Mouse (Mus musculus): Measurements from ENCODE around the gene Osbpl10.

DNA sequence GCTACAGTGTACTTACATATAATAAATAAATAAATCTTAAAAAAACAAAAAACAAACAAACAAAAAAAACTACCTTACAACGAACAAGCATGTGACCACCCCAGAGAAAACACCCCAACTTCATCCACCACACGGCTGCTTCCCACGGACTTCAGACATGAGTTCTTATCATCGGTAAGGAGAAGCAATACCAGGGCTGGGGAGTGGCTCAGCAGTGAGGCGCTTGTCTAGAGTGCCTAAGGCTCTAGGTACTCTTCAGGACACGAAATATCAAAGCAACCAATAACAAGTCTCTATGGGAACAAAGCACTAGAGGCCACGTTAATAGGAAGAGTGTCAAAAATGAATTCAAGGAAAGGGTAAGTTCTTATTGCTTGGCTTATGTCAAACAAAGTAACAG, 282.1 kb downstream of the Osbpl10 start:
- TF ChIP-seq GATA1 (IDR thresholded peaks at IDR 0.05; ENCODE audit: borderline replicate concordance, low read length) (no peak), FLI1 (IDR thresholded peaks at IDR 0.05; ENCODE audit: low read length) (no peak)
